Mouse (Mus musculus): ENCODE results near the gene Gltp.

Gene Gltp

GRCm38 (mm10) chr5:114702403-114703392 lies 11.9 kb upstream of the Gltp start:
- no peak for DNase-seq (ENCODE audit: low spot score in 2 of 2)

GRCm38 (mm10) chr5:114699015-114699414 lies 8.2 kb upstream of the Gltp start:
- DNase-seq (ENCODE audit: low spot score in 2 of 2) = no peak

DNA sequence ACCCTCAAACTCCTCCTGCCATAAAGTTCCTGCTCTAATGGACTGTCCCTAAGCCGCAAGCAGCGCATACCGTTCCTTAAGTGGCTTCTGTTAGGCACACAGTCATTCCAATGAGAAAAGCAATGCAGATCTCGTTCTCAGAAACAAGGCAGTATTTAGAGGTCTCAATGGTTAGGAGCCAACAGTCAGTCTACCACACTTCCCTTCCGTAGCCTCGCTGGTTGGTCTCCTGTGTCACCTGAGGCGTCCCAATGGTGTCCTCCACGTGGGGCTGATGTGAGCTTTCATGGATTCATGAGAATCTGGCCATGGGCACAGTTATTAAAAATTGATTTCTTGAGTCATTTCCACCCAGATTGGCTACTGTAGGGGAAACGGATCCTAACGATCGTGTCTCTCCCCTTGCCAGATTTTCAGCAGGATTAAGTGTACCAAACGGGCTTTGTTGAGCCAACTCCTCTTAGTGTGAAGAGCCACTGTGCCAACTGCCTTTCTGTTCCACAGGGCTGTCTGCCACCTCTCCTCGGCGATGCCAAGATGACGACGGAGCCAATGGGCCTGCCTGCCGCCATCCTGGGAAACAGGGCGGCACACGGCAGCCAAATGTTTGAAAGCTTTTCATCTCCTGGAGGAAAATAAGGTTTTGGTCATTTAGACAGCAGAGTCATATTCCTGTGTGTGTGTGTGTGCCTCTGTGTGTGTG lies 7.4 kb upstream of the Gltp start:
- DNase-seq (ENCODE audit: low spot score in 2 of 2) = peak; percentile 56 to 79

GRCm38 (mm10) chr5:114696939-114697338 lies 6.2 kb upstream of the Gltp start:
- DNase-seq (ENCODE audit: low spot score in 2 of 2) = no peak

DNA sequence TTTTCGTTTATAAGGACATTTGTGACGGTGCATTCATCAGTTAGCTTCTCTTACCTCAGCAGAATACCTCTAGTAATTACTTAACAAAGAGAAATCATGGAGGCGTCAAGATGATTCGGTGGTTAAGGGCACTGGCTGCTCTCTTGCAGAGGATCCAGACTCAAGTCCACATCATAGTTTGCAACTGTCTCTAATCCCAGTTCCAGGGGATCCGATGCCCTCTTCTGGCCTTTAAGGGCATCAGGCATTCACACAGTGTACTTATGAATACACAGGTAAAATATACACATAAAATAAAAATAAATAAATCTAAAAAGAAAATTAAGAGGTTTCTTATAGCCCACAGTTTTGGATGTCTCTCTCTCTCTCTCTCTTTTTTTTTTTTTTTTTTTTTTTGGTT lies 5.0 kb upstream of the Gltp start:
- DNase-seq (ENCODE audit: low spot score in 2 of 2) = no peak

- DNase-seq (ENCODE audit: low spot score in 2 of 2) = no peak
These were observed 951 bp downstream of the Gltp start for GRCm38 (mm10) chr5:114689700-114690366.

DNA sequence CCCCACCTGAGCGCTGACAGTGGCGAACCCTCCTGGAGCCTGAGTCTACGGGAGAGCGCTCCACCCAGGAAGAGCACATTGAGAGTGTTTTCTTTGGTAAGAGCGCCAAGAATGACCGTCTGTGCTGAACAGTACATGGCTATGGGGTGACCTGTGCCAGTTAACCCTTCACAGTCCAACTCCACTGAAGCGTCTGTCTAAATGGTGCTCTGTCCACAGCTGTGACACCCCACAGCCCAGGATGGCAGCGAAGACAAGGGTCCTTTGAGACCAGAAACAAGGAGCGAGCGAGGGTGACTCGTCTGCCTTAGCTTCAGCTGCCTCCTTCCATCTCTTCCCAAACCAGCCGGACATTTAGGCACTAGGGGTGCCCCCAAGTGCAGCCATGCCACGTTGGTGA lies 2.1 kb downstream of the Gltp start:
- peak in 1 of 2 experiments; percentile 22 for DNase-seq (ENCODE audit: low spot score in 2 of 2)

DNA sequence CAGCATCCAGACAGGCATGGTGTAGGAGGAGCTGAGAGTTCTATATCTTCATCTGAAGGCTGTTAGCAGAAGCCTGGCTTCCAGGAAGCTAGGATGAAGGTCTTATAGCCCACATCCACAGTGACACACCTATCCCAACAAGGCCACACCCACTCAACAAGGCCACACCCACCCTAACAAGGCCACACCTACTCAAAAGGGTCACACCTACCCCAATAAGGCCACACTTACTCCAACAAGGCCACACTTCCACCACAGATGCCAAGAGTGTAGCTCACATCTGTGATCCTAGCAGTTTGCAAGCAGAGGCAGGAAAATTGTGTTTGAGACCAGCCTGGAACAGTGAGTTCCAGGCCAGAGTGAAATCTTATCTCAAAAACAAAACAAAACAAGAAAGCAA lies 2.9 kb downstream of the Gltp start:
- DNase-seq (ENCODE audit: low spot score in 2 of 2) = no peak

- no peak for DNase-seq (ENCODE audit: low spot score in 2 of 2)
These were observed 4.0 kb downstream of the Gltp start for GRCm38 (mm10) chr5:114686726-114687210.

DNA sequence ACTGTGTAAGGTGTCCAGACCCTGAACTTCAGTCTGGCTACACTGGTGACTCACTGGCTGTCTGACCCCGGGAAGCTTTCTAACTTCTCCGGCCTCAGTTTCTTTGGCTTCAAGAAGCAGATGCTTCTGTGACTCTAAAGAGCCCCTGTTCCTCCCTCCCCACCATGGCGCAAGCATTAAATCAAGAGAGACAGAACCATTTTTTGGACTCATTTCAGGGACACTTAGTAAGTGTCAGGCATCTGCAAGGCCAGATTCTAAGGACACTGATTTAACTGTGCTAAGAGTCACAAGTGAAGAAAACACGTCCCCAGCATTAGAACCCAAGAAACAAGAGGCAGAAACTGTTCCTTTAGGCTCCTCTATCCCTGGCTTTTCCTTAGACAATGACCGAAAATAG lies 4.8 kb downstream of the Gltp start:
- no peak for DNase-seq (ENCODE audit: low spot score in 2 of 2)

- DNase-seq (ENCODE audit: low spot score in 2 of 2) = no peak
These were observed 9.1 kb downstream of the Gltp start for GRCm38 (mm10) chr5:114681717-114682116.

- DNase-seq (ENCODE audit: low spot score in 2 of 2) = no peak
These were observed 10.0 kb downstream of the Gltp start for GRCm38 (mm10) chr5:114680676-114681285.

- DNase-seq (ENCODE audit: low spot score in 2 of 2) = no peak
These were observed 10.8 kb downstream of the Gltp start for GRCm38 (mm10) chr5:114679841-114680591.

GRCm38 (mm10) chr5:114674594-114674993 lies 16.2 kb downstream of the Gltp start:
- DNase-seq (ENCODE audit: low spot score in 2 of 2) = no peak

GRCm38 (mm10) chr5:114673114-114673513 lies 17.7 kb downstream of the Gltp start:
- no peak for DNase-seq (ENCODE audit: low spot score in 2 of 2)

DNA sequence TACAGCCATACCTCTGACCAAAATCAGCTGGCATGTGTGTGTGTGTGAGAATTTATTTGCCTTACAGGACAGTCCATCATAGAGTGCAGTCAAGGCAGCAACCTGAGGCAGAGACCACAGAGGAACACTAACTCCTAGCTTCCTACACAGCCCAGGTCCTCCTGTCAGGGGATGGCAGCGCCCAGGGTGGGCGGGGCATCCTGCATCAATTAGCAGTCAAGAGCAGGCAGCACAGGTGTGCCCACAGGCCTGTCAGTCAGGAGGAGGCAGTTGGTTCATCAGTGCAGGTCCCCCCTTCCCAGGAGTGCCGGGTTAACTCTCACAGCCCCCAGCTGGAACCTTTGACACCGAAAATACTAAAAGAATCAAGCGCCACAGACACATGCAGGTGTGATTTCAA lies 21.8 kb downstream of the Gltp start:
- DNase-seq (ENCODE audit: low spot score in 2 of 2) = no peak

- DNase-seq (ENCODE audit: low spot score in 2 of 2) = peak; percentile 99
These were observed 23.4 kb downstream of the Gltp start for GRCm38 (mm10) chr5:114667228-114667856.

DNA sequence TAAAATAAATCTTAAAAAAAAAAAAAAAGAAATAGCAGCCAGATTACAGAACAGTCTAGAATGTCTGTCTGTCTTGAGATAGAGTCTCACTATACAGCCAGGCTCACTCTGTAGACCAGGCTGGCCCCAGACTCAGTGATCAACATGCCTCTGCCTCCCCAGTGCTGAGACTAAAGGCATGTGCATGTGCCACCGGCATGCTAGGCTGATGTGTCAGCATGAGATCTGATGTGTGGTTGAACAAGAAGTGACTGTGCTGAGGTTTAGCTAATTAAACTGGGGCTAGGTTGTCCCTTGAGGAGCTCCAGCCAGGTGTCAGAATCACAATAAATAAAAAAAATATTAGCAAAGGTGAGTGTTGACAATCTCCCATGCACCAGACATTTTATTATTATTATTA lies 24.1 kb downstream of the Gltp start:
- DNase-seq (ENCODE audit: low spot score in 2 of 2) = no peak

- no peak for DNase-seq (ENCODE audit: low spot score in 2 of 2)
These were observed 26.0 kb downstream of the Gltp start for GRCm38 (mm10) chr5:114664750-114665149.

- no peak for DNase-seq (ENCODE audit: low spot score in 2 of 2)
These were observed 26.6 kb downstream of the Gltp start for GRCm38 (mm10) chr5:114664139-114664538.

Measured in frontal cortex, postnatal 36 days (tissue).